Mouse (Mus musculus) left cerebral cortex, postnatal 36 days (tissue): ENCODE data around the gene Btg3. TPM values are rescaled to one million over a fixed set of nuclear protein-coding genes. Genes with fewer than 3 reads are reported as not detected.

Source experiments
- DNase-seq, 2 experiments: peaks; one replicate each; pipeline ENCODE4 v3.0.0; 2021 to 2022; ENCODE audit warnings: low spot score in 2 of 2, mixed read lengths in 1 of 2
- intact Hi-C: fragments of 180-260 bp; cut with DNase I; formaldehyde crosslinking; loops from one replicate; pipeline ENCODE4 v1.15.1; 2025
- total RNA-seq, 2 experiments: library from RNA; stranded (reverse); gene quantifications; 2 replicates each; pipeline ENCODE4 v1.2.3; 2021

The Btg3 gene
- total RNA-seq, 2 experiments from 2014 or later, result 12.1 to 13.9 TPM

GRCm38 (mm10) chr16:78306606-78307005, 70.4 kb downstream of the Btg3 start:
- intact Hi-C loops, result no loop called here
- DNase-seq, result no peak

GRCm38 (mm10) chr16:78305606-78306100, 71.3 kb downstream of the Btg3 start:
- intact Hi-C loops, result no loop called here
- DNase-seq, result no peak

- intact Hi-C loops, result loop anchor here (5.0 kb wide), 2 partner anchors 65 to 80 kb away; no protein-coding TSS in a partner anchor
- peak; percentile 45 to 48 for DNase-seq
These were observed 74.3 kb downstream of the Btg3 start for GRCm38 (mm10) chr16:78302678-78303050.

- peak in 1 of 2 experiments; percentile 34 for DNase-seq
- intact Hi-C loops, result loop anchor here (5.0 kb wide), 2 partner anchors 65 to 80 kb away; no protein-coding TSS in a partner anchor
These were observed 74.9 kb downstream of the Btg3 start for GRCm38 (mm10) chr16:78301831-78302677.

- intact Hi-C loops, result loop anchor here (5.0 kb wide), 2 partner anchors 64 to 79 kb away; no protein-coding TSS in a partner anchor
- peak; percentile 81 to 88 for DNase-seq
These were observed 75.7 kb downstream of the Btg3 start, which contains the start of gene Cxadr for GRCm38 (mm10) chr16:78301183-78301830. Gene Cxadr (plus strand): TSS chr16:78301489.

GRCm38 (mm10) chr16:78296114-78296513, 80.9 kb downstream of the Btg3 start:
- DNase-seq, result no peak
- intact Hi-C loops, result no loop called here

- intact Hi-C loops, result no loop called here
- no peak for DNase-seq
These were observed 81.4 kb downstream of the Btg3 start for GRCm38 (mm10) chr16:78295601-78296000.

GRCm38 (mm10) chr16:78294606-78295275, 82.3 kb downstream of the Btg3 start:
- no peak for DNase-seq
- intact Hi-C loops, result no loop called here

GRCm38 (mm10) chr16:78294051-78294450, 82.9 kb downstream of the Btg3 start:
- DNase-seq, result no peak
- intact Hi-C loops, result no loop called here

- intact Hi-C loops, result no loop called here
- DNase-seq, result no peak
These were observed 93.8 kb downstream of the Btg3 start for GRCm38 (mm10) chr16:78283231-78283630.

Other genes with a start within 250 kb of the Btg3 start
- gene Cxadr, start 75.7 kb downstream of the Btg3 start, total RNA-seq, result 10 to 100 TPM; 27.6 to 30.6 TPM
- gene D16Ertd472e, start 199.5 kb upstream of the Btg3 start, total RNA-seq, result 1 to 10 TPM; 8.7 to 9.2 TPM